Mouse (Mus musculus): ENCODE measurements around the gene Sema3e. TPM values are rescaled to one million over a fixed set of nuclear protein-coding genes. Genes with fewer than 3 reads are reported as not detected.

Gene Sema3e
- polyA plus RNA-seq, 1 experiment from 2014 or later: 1.5 TPM

GRCm38 (mm10) chr5:14090609-14090969 lies 65.5 kb downstream of the Sema3e start:
- no peaks in the 10 kb centered on the region for H3K27me3 ChIP-seq (ENCODE audit: poor library complexity, severe bottlenecking)
- WGBS: 85% methylated on average over 4 of the region's 4 CpGs
- H3K36me3 ChIP-seq (replicated peaks): no peaks in the 10 kb centered on the region
- no peak overlapping the region for H3K4me3 ChIP-seq
- H3K4me1 ChIP-seq: peaks cover 9% of the 10 kb centered on the region
- H3K27ac ChIP-seq: no peak overlapping the region
- DNase-seq (ENCODE audit: extremely low spot score, low spot score): no peak
- H3K9me3 ChIP-seq: no peaks in the 10 kb centered on the region

GRCm38 (mm10) chr5:14092262-14092776 lies 67.2 kb downstream of the Sema3e start:
- H3K9me3 ChIP-seq: no peaks in the 10 kb centered on the region
- WGBS: 53% methylated on average over 14 of the region's 14 CpGs
- H3K36me3 ChIP-seq (replicated peaks): no peaks in the 10 kb centered on the region
- H3K27me3 ChIP-seq (ENCODE audit: poor library complexity, severe bottlenecking): no peaks in the 10 kb centered on the region
- H3K4me1 ChIP-seq: peaks cover 9% of the 10 kb centered on the region
- H3K4me3 ChIP-seq: no peak overlapping the region; the same call in 1 of the 2 replicates
- H3K27ac ChIP-seq: no peak overlapping the region
- no peak for DNase-seq (ENCODE audit: extremely low spot score, low spot score)

GRCm38 (mm10) chr5:14096196-14096595 lies 71.1 kb downstream of the Sema3e start:
- H3K27me3 ChIP-seq (ENCODE audit: poor library complexity, severe bottlenecking): no peaks in the 10 kb centered on the region
- WGBS: 81% methylated on average over 1 of the region's 1 CpGs
- peaks cover 9% of the 10 kb centered on the region for H3K4me1 ChIP-seq
- no peak overlapping the region for H3K4me3 ChIP-seq
- no peaks in the 10 kb centered on the region for H3K36me3 ChIP-seq (replicated peaks)
- DNase-seq (ENCODE audit: extremely low spot score, low spot score): no peak
- H3K27ac ChIP-seq: no peak overlapping the region
- no peaks in the 10 kb centered on the region for H3K9me3 ChIP-seq

GRCm38 (mm10) chr5:14098677-14099076 lies 73.6 kb downstream of the Sema3e start:
- Histone ChIP-seq H3K27ac (no peak overlapping the region), H3K4me1 (no peaks in the 10 kb centered on the region), H3K27me3 (ENCODE audit: poor library complexity, severe bottlenecking) (no peaks in the 10 kb centered on the region), H3K4me3 (no peak overlapping the region), H3K36me3 (replicated peaks) (no peaks in the 10 kb centered on the region), H3K9me3 (no peaks in the 10 kb centered on the region)
- DNase-seq (ENCODE audit: extremely low spot score, low spot score): no peak
- 90% methylated on average over 3 of the region's 3 CpGs for WGBS

- no peak for DNase-seq (ENCODE audit: extremely low spot score, low spot score)
- Histone ChIP-seq H3K9me3 (no peaks in the 10 kb centered on the region), H3K36me3 (replicated peaks) (no peaks in the 10 kb centered on the region), H3K27ac (no peak overlapping the region), H3K4me1 (no peaks in the 10 kb centered on the region), H3K27me3 (ENCODE audit: poor library complexity, severe bottlenecking) (no peaks in the 10 kb centered on the region), H3K4me3 (no peak overlapping the region)
- WGBS: 83% methylated on average over 4 of the region's 4 CpGs
Observed at GRCm38 (mm10) chr5:14107365-14107764, 82.3 kb downstream of the Sema3e start.

DNA sequence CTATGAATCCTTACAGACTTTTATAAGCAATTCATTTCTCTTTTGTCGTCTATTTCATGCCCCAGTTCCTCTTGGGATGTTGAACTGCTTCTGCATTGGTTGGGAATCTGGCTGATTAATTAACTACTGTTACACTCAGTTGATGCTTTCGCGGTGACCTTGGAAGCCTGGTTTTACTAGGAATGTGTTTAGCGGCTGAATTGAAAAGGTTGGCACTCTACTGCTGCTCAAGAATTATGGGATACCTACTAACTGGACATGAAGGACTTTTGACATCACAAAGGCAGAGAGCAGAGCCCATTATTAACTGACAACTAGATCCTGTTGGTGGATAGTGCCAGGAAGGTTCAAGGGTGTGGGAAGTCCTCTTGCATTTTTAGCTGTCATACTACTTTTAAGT lies 83.9 kb downstream of the Sema3e start:
- 89% methylated on average over 4 of the region's 4 CpGs for WGBS

DNA sequence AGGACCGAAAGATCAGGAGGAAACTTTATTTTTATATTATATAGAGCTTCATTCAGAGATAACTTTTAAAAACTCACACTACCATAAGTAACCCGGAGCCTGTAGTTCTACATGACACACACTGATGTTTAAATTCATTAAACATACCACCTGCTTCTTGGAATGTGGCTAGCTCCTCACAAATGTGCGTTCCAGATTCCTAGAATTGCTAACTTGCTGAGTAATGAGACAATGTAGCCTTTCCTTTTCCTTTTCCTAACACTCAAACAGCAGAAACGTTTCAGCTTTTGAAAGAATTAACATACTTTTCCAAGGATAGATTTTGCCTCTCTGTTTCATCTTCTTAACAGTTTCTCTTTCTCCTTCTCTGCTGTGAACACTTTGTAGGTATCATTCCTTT lies 86.3 kb downstream of the Sema3e start:
- no peaks in the 10 kb centered on the region for H3K36me3 ChIP-seq (replicated peaks)
- H3K4me3 ChIP-seq: no peak overlapping the region
- no peaks in the 10 kb centered on the region for H3K9me3 ChIP-seq
- 81% methylated on average over 4 of the region's 4 CpGs for WGBS
- no peak overlapping the region for H3K27ac ChIP-seq
- no peak for DNase-seq (ENCODE audit: extremely low spot score, low spot score)
- H3K27me3 ChIP-seq (ENCODE audit: poor library complexity, severe bottlenecking): no peaks in the 10 kb centered on the region
- H3K4me1 ChIP-seq: no peaks in the 10 kb centered on the region

More for the DNA sequence above, 83.9 kb downstream of the Sema3e start:
- Histone ChIP-seq H3K36me3 (replicated peaks) (no peaks in the 10 kb centered on the region), H3K9me3 (no peaks in the 10 kb centered on the region), H3K4me1 (no peaks in the 10 kb centered on the region), H3K4me3 (no peak overlapping the region), H3K27ac (no peak overlapping the region), H3K27me3 (ENCODE audit: poor library complexity, severe bottlenecking) (no peaks in the 10 kb centered on the region)
- no peak for DNase-seq (ENCODE audit: extremely low spot score, low spot score)

GRCm38 (mm10) chr5:14121902-14122301 lies 96.8 kb downstream of the Sema3e start:
- WGBS: 66% methylated on average over 5 of the region's 5 CpGs
- peaks cover 8% of the 10 kb centered on the region for H3K4me1 ChIP-seq
- DNase-seq (ENCODE audit: extremely low spot score, low spot score): no peak

DNA sequence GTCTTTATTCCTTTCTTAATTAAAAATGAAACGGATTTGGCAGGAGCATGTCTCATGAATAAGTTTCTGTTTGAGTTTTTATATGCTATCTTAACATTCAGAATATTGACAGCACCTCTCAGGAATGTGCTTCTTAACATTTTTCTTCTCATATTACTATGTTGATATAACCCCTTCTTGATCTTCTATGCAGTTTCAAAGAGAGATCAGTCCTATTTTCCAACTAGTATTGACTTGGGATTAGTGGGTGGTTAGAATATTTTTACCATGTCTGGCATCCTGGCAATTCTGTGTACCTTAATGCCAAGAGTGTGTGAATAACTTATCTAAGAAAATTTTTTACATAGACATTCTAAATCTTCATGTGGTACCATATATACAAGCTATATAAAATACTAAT lies 101.5 kb downstream of the Sema3e start:
- Histone ChIP-seq H3K9me3 (no peaks in the 10 kb centered on the region), H3K4me3 (no peak overlapping the region), H3K27ac (no peak overlapping the region), H3K36me3 (replicated peaks) (no peaks in the 10 kb centered on the region), H3K27me3 (ENCODE audit: poor library complexity, severe bottlenecking) (no peaks in the 10 kb centered on the region), H3K4me1 (no peaks in the 10 kb centered on the region)
- no peak for DNase-seq (ENCODE audit: extremely low spot score, low spot score)
- WGBS: 84% methylated on average over 1 of the region's 1 CpGs

More at GRCm38 (mm10) chr5:14121902-14122301, 96.8 kb downstream of the Sema3e start:
- no peaks in the 10 kb centered on the region for H3K9me3 ChIP-seq
- no peak overlapping the region for H3K4me3 ChIP-seq
- no peaks in the 10 kb centered on the region for H3K27me3 ChIP-seq (ENCODE audit: poor library complexity, severe bottlenecking)
- H3K27ac ChIP-seq: no peak overlapping the region
- H3K36me3 ChIP-seq (replicated peaks): no peaks in the 10 kb centered on the region

- H3K36me3 ChIP-seq (replicated peaks): no peaks in the 10 kb centered on the region
- H3K9me3 ChIP-seq: no peaks in the 10 kb centered on the region
- no peak overlapping the region for H3K4me3 ChIP-seq
- DNase-seq (ENCODE audit: extremely low spot score, low spot score): no peak
- no peaks in the 10 kb centered on the region for H3K27me3 ChIP-seq (ENCODE audit: poor library complexity, severe bottlenecking)
- H3K4me1 ChIP-seq: peaks cover 7% of the 10 kb centered on the region; the same call in 1 of the 2 replicates
- 50% methylated on average over 8 of the region's 8 CpGs for WGBS
- no peak overlapping the region for H3K27ac ChIP-seq
Observed at GRCm38 (mm10) chr5:14135929-14136328, 110.9 kb downstream of the Sema3e start.

- Histone ChIP-seq H3K27ac (no peak overlapping the region), H3K4me1 (peaks cover 7% of the 10 kb centered on the region; the same call in 1 of the 2 replicates), H3K36me3 (replicated peaks) (no peaks in the 10 kb centered on the region), H3K4me3 (no peak overlapping the region), H3K9me3 (no peaks in the 10 kb centered on the region), H3K27me3 (ENCODE audit: poor library complexity, severe bottlenecking) (no peaks in the 10 kb centered on the region)
- 95% methylated on average over 1 of the region's 1 CpGs for whole genome bisulfite sequencing
- no peak for DNase-seq (ENCODE audit: extremely low spot score, low spot score)
Observed at GRCm38 (mm10) chr5:14138725-14139124, 113.6 kb downstream of the Sema3e start.

- Histone ChIP-seq H3K4me1 (no peaks in the 10 kb centered on the region), H3K27ac (no peak overlapping the region), H3K27me3 (ENCODE audit: poor library complexity, severe bottlenecking) (no peaks in the 10 kb centered on the region), H3K9me3 (no peaks in the 10 kb centered on the region), H3K4me3 (no peak overlapping the region), H3K36me3 (replicated peaks) (no peaks in the 10 kb centered on the region)
- DNase-seq (ENCODE audit: extremely low spot score, low spot score): no peak
- WGBS: 90% methylated on average over 5 of the region's 5 CpGs
Observed at GRCm38 (mm10) chr5:14162579-14162978, 137.5 kb downstream of the Sema3e start.

GRCm38 (mm10) chr5:14163280-14163679 lies 138.2 kb downstream of the Sema3e start:
- 90% methylated on average over 3 of the region's 3 CpGs for WGBS

GRCm38 (mm10) chr5:14167776-14168175 lies 142.7 kb downstream of the Sema3e start:
- Histone ChIP-seq H3K27ac (no peak overlapping the region), H3K9me3 (no peaks in the 10 kb centered on the region), H3K4me3 (no peak overlapping the region), H3K4me1 (no peaks in the 10 kb centered on the region), H3K27me3 (ENCODE audit: poor library complexity, severe bottlenecking) (no peaks in the 10 kb centered on the region), H3K36me3 (replicated peaks) (no peaks in the 10 kb centered on the region)
- WGBS: 64% methylated on average over 3 of the region's 3 CpGs
- no peak for DNase-seq (ENCODE audit: extremely low spot score, low spot score)

More at GRCm38 (mm10) chr5:14163280-14163679, 138.2 kb downstream of the Sema3e start:
- Histone ChIP-seq H3K9me3 (no peaks in the 10 kb centered on the region), H3K27me3 (ENCODE audit: poor library complexity, severe bottlenecking) (no peaks in the 10 kb centered on the region), H3K27ac (no peak overlapping the region), H3K4me3 (no peak overlapping the region), H3K4me1 (no peaks in the 10 kb centered on the region), H3K36me3 (replicated peaks) (no peaks in the 10 kb centered on the region)
- no peak for DNase-seq (ENCODE audit: extremely low spot score, low spot score)

All from forebrain, embryonic 10.5 days (tissue).